Mouse (Mus musculus) neural tube, embryonic 14.5 days (tissue): ENCODE results near the gene Tacr2. TPM values are rescaled to one million over a fixed set of nuclear protein-coding genes. Genes with fewer than 3 reads are reported as not detected.

Source experiments
- ATAC-seq: fragments of 200-750 bp; cut with Nextera tagmentation; 2 replicates; pipeline ENCODE4 v1.8.0; 2017; ENCODE audit warnings: low read depth, mild to moderate bottlenecking, moderate TSS enrichment, moderate library complexity
- H3K27ac ChIP-seq: fragments of 300-500 bp; sonication (generic); 2 replicates; pipeline ENCODE4 v1.5.1; 2014; ENCODE audit warnings: low read depth, mild to moderate bottlenecking, control low read depth, low read length, moderate library complexity, mixed read lengths
- H3K27me3 ChIP-seq: fragments of 300-500 bp; sonication (generic); 2 replicates; pipeline ENCODE4 v1.6.1; 2014; ENCODE audit warnings: low read length; ENCODE audit not compliant: control insufficient read depth, insufficient read depth
- H3K36me3 ChIP-seq: fragments of 300-500 bp; sonication (generic); 2 replicates; pipeline ENCODE4 v1.6.1; 2014; ENCODE audit warnings: low read length, mixed read lengths; ENCODE audit not compliant: control insufficient read depth, insufficient read depth
- H3K4me1 ChIP-seq: fragments of 300-500 bp; sonication (generic); 2 replicates; pipeline ENCODE4 v1.6.1; 2014; ENCODE audit warnings: low read length; ENCODE audit not compliant: control insufficient read depth, insufficient read depth
- H3K4me2 ChIP-seq: fragments of 300-500 bp; sonication (generic); 2 replicates; pipeline ENCODE4 v1.6.1; 2014; ENCODE audit warnings: mild to moderate bottlenecking, low read depth, low read length, control low read depth
- H3K4me3 ChIP-seq: fragments of 300-500 bp; sonication (generic); 2 replicates; pipeline ENCODE4 v1.5.1; 2014; ENCODE audit warnings: low read depth, low read length, control low read depth, mixed read lengths
- H3K9ac ChIP-seq: fragments of 300-500 bp; sonication (generic); replicated peaks from 2 replicates; pipeline ENCODE4 v1.6.1; 2014; ENCODE audit warnings: low read depth, mild to moderate bottlenecking, control low read depth, low read length, mixed read lengths
- H3K9me3 ChIP-seq: fragments of 300-500 bp; sonication (generic); 2 replicates; pipeline ENCODE4 v1.6.1; 2016; ENCODE audit warnings: low read length; ENCODE audit not compliant: control insufficient read depth
- WGBS: fragments of 180-500 bp; shearing (Covaris S2); extraction: QIAGEN DNeasy Blood & Tissue Kit; methylation state at CpG from one replicate; pipeline ENCODE4 v1.1.7; 2014; 5-methylcytosine and 5-hydroxymethylcytosine counted together
- polyA plus RNA-seq: library from polyadenylated mRNA; unstranded; fragments of >200 nt; fragmentation: Nextera tagmentation; extraction: Ambion mirVana; gene quantifications from 2 replicates; pipeline ENCODE4 v1.2.1, GENCODE M21; 2014

Gene Tacr2
- polyA plus RNA-seq, 1 experiment from 2014 or later = 0.46 TPM

GRCm38 (mm10) chr10:62218789-62219172 lies 33.5 kb upstream of the Tacr2 start:
- Histone ChIP-seq H3K9ac (no peak overlapping the region), H3K36me3 (no peaks in the 10 kb centered on the region), H3K4me3 (no peak overlapping the region), H3K27me3 (no peaks in the 10 kb centered on the region), H3K9me3 (no peaks in the 10 kb centered on the region), H3K4me2 (no peak overlapping the region), H3K4me1 (no peaks in the 10 kb centered on the region), H3K27ac (no peak overlapping the region)
- 67% methylated on average over 7 of the region's 7 CpGs for WGBS
- no peak for ATAC-seq

- Histone ChIP-seq H3K4me3 (no peak overlapping the region), H3K9ac (no peak overlapping the region), H3K4me1 (no peaks in the 10 kb centered on the region), H3K36me3 (no peaks in the 10 kb centered on the region), H3K27ac (no peak overlapping the region), H3K4me2 (no peak overlapping the region), H3K9me3 (no peaks in the 10 kb centered on the region), H3K27me3 (no peaks in the 10 kb centered on the region)
- ATAC-seq = no peak
- 76% methylated on average over 8 of the region's 8 CpGs for WGBS
These were observed 31.3 kb upstream of the Tacr2 start for GRCm38 (mm10) chr10:62220732-62221514.

- Histone ChIP-seq H3K4me2 (no peak overlapping the region), H3K9ac (no peak overlapping the region), H3K27ac (no peak overlapping the region), H3K36me3 (no peaks in the 10 kb centered on the region), H3K27me3 (no peaks in the 10 kb centered on the region), H3K4me1 (no peaks in the 10 kb centered on the region), H3K4me3 (no peak overlapping the region), H3K9me3 (no peaks in the 10 kb centered on the region)
- no peak for ATAC-seq
- WGBS = 86% methylated on average over 2 of the region's 2 CpGs
These were observed 30.6 kb upstream of the Tacr2 start for GRCm38 (mm10) chr10:62221647-62222046.

GRCm38 (mm10) chr10:62222777-62223176 lies 29.5 kb upstream of the Tacr2 start:
- Histone ChIP-seq H3K9me3 (no peaks in the 10 kb centered on the region), H3K4me1 (no peaks in the 10 kb centered on the region), H3K9ac (no peak overlapping the region), H3K27ac (no peak overlapping the region), H3K27me3 (no peaks in the 10 kb centered on the region), H3K4me2 (no peak overlapping the region), H3K4me3 (no peak overlapping the region), H3K36me3 (no peaks in the 10 kb centered on the region)
- 86% methylated on average over 17 of the region's 17 CpGs for whole genome bisulfite sequencing
- no peak for ATAC-seq

- Histone ChIP-seq H3K9ac (no peak overlapping the region), H3K27me3 (no peaks in the 10 kb centered on the region), H3K9me3 (no peaks in the 10 kb centered on the region), H3K27ac (no peak overlapping the region), H3K4me1 (no peaks in the 10 kb centered on the region), H3K36me3 (no peaks in the 10 kb centered on the region), H3K4me3 (no peak overlapping the region), H3K4me2 (no peak overlapping the region)
- WGBS = 74% methylated on average over 6 of the region's 6 CpGs
- ATAC-seq = no peak
These were observed 28.0 kb upstream of the Tacr2 start for GRCm38 (mm10) chr10:62224231-62224630.

- Histone ChIP-seq H3K27ac (no peak overlapping the region), H3K36me3 (no peaks in the 10 kb centered on the region), H3K4me1 (peaks cover 5% of the 10 kb centered on the region; the same call in 1 of the 2 replicates), H3K4me3 (no peak overlapping the region), H3K9ac (no peak overlapping the region), H3K9me3 (no peaks in the 10 kb centered on the region), H3K27me3 (no peaks in the 10 kb centered on the region), H3K4me2 (no peak overlapping the region)
- 80% methylated on average over 7 of the region's 7 CpGs for WGBS
- ATAC-seq = no peak
These were observed 26.4 kb upstream of the Tacr2 start for GRCm38 (mm10) chr10:62225839-62226238.

GRCm38 (mm10) chr10:62228126-62228525 lies 24.1 kb upstream of the Tacr2 start:
- no peak for ATAC-seq
- H3K4me2 ChIP-seq = no peak overlapping the region
- H3K9me3 ChIP-seq = no peaks in the 10 kb centered on the region
- no peak overlapping the region for H3K27ac ChIP-seq
- H3K4me3 ChIP-seq = no peak overlapping the region
- no peak overlapping the region for H3K9ac ChIP-seq
- WGBS = 61% methylated on average over 6 of the region's 6 CpGs
- H3K36me3 ChIP-seq = no peaks in the 10 kb centered on the region
- H3K4me1 ChIP-seq = peaks cover 5% of the 10 kb centered on the region; the same call in 1 of the 2 replicates
- no peaks in the 10 kb centered on the region for H3K27me3 ChIP-seq

GRCm38 (mm10) chr10:62230708-62231394 lies 21.4 kb upstream of the Tacr2 start, which contains the start of gene Tspan15:
TSS of gene Tspan15 (minus strand) at chr10:62231251.
- peaks cover 5% of the 10 kb centered on the region; the same call in 1 of the 2 replicates for H3K4me1 ChIP-seq
- peak within 1 kb of the TSS; percentile 89 for H3K4me2 ChIP-seq
- no peaks in the 10 kb centered on the region for H3K9me3 ChIP-seq
- no peaks in the 10 kb centered on the region for H3K36me3 ChIP-seq
- no peak within 1 kb of the TSS for H3K27ac ChIP-seq
- H3K4me3 ChIP-seq = peak within 1 kb of the TSS; percentile 62
- peak; percentile 95 for ATAC-seq
- H3K27me3 ChIP-seq = no peaks in the 10 kb centered on the region
- under 1% methylated on average over 59 of the region's 59 CpGs for WGBS
- peak within 1 kb of the TSS; percentile 55 for H3K9ac ChIP-seq

- H3K4me3 ChIP-seq = peak overlapping the region; percentile 62
- no peaks in the 10 kb centered on the region for H3K36me3 ChIP-seq
- no peak overlapping the region for H3K27ac ChIP-seq
- no peaks in the 10 kb centered on the region for H3K27me3 ChIP-seq
- H3K9ac ChIP-seq = peak overlapping the region; percentile 55; the same call in 1 of the 2 replicates
- no peaks in the 10 kb centered on the region for H3K9me3 ChIP-seq
- peaks cover 5% of the 10 kb centered on the region; the same call in 1 of the 2 replicates for H3K4me1 ChIP-seq
- H3K4me2 ChIP-seq = peak overlapping the region; percentile 89
- WGBS = 2% methylated on average over 13 of the region's 13 CpGs
- no peak; the same call in 1 of the 2 replicates for ATAC-seq
These were observed 20.9 kb upstream of the Tacr2 start for GRCm38 (mm10) chr10:62231395-62231732.
